Mouse (Mus musculus) heart, embryonic 10.5 days (tissue): Measurements from ENCODE around the gene Psmd1. TPM values are rescaled to one million over a fixed set of nuclear protein-coding genes. Genes with fewer than 3 reads are reported as not detected.

Experiments used
- DNase-seq: peaks from one replicate; pipeline ENCODE4 v3.0.0-alpha.2; 2017; ENCODE audit warnings: low spot score
- H3K27ac ChIP-seq: fragments of 300-500 bp; sonication (generic); 2 replicates; pipeline ENCODE4 v1.5.1; 2016; ENCODE audit warnings: mild to moderate bottlenecking
- H3K27me3 ChIP-seq: fragments of 300-500 bp; sonication (generic); 2 replicates; pipeline ENCODE4 v1.6.1; 2016; ENCODE audit warnings: mild to moderate bottlenecking; ENCODE audit not compliant: poor library complexity, insufficient read depth, severe bottlenecking
- H3K36me3 ChIP-seq: fragments of 300-500 bp; sonication (generic); 2 replicates; pipeline ENCODE4 v1.6.1; 2016; ENCODE audit warnings: mild to moderate bottlenecking, moderate library complexity
- H3K4me1 ChIP-seq: fragments of 300-500 bp; sonication (generic); 2 replicates; pipeline ENCODE4 v1.6.1; 2016; ENCODE audit warnings: mild to moderate bottlenecking
- H3K4me3 ChIP-seq: fragments of 300-500 bp; sonication (generic); 2 replicates; pipeline ENCODE4 v1.5.1; 2016; ENCODE audit warnings: mild to moderate bottlenecking, moderate library complexity
- H3K9me3 ChIP-seq: fragments of 300-500 bp; sonication (generic); 2 replicates; pipeline ENCODE4 v1.6.1; 2016; ENCODE audit warnings: mild to moderate bottlenecking, moderate library complexity
- WGBS: fragments of 180-500 bp; shearing (Covaris S2); methylation state at CpG from one replicate; pipeline ENCODE4 v1.1.7; 2016; 5-methylcytosine and 5-hydroxymethylcytosine counted together
- polyA plus RNA-seq: library from polyadenylated mRNA; unstranded; fragments of >200 nt; fragmentation: Nextera tagmentation; extraction: Ambion mirVana; gene quantifications from 2 replicates; pipeline ENCODE4 v1.2.1, GENCODE M21; 2016

The Psmd1 gene
- polyA plus RNA-seq, 1 experiment from 2014 or later: 198 TPM

GRCm38 (mm10) chr1:86183577-86184263 lies 119.5 kb downstream of the Psmd1 start:
- Histone ChIP-seq H3K4me1 (no peaks in the 10 kb centered on the region), H3K27ac (no peak overlapping the region), H3K4me3 (no peak overlapping the region), H3K36me3 (0 out of 2 replicates have a peak, but pooled peaks cover under 1% of the 10 kb centered on the region), H3K9me3 (no peaks in the 10 kb centered on the region), H3K27me3 (no peaks in the 10 kb centered on the region)
- no peak for DNase-seq
- 74% methylated on average over 4 of the region's 4 CpGs for WGBS

- no peaks in the 10 kb centered on the region for H3K9me3 ChIP-seq
- 84% methylated on average over 7 of the region's 7 CpGs for WGBS
- peaks cover 11% of the 10 kb centered on the region; the same call in 1 of the 2 replicates for H3K36me3 ChIP-seq
- 0 out of 2 replicates have a peak, but pooled peaks cover 6% of the 10 kb centered on the region for H3K4me1 ChIP-seq
- no peak overlapping the region for H3K27ac ChIP-seq
- DNase-seq: no peak
- H3K27me3 ChIP-seq: no peaks in the 10 kb centered on the region
- no peak overlapping the region for H3K4me3 ChIP-seq
Observed at GRCm38 (mm10) chr1:86186762-86187161, 122.6 kb downstream of the Psmd1 start.

- Histone ChIP-seq H3K9me3 (no peaks in the 10 kb centered on the region), H3K27ac (no peak overlapping the region), H3K4me3 (no peak overlapping the region), H3K27me3 (no peaks in the 10 kb centered on the region), H3K4me1 (0 out of 2 replicates have a peak, but pooled peaks cover 6% of the 10 kb centered on the region), H3K36me3 (peaks cover 11% of the 10 kb centered on the region; the same call in 1 of the 2 replicates)
- WGBS: 50% methylated on average over 2 of the region's 2 CpGs
- no peak for DNase-seq
Observed at GRCm38 (mm10) chr1:86187856-86188255, 123.7 kb downstream of the Psmd1 start.

GRCm38 (mm10) chr1:86188271-86188670 lies 124.1 kb downstream of the Psmd1 start:
- no peak for DNase-seq
- no peaks in the 10 kb centered on the region for H3K9me3 ChIP-seq
- H3K27ac ChIP-seq: no peak overlapping the region
- H3K4me1 ChIP-seq: 0 out of 2 replicates have a peak, but pooled peaks cover 6% of the 10 kb centered on the region
- peaks cover 11% of the 10 kb centered on the region; the same call in 1 of the 2 replicates for H3K36me3 ChIP-seq
- WGBS: 86% methylated on average over 2 of the region's 2 CpGs
- no peaks in the 10 kb centered on the region for H3K27me3 ChIP-seq
- H3K4me3 ChIP-seq: no peak overlapping the region

Other genes starting within 250 kb of the Psmd1 start
- gene Itm2c, start 170.1 kb upstream of the Psmd1 start, polyA plus RNA-seq: 193 and 231 TPM in 2 replicates
- not detected in 2 replicates for gene 4933407L21Rik, start 135.9 kb upstream of the Psmd1 start, polyA plus RNA-seq
- 0.04 TPM in 1 of 2 replicates, not detected in the other for gene Gpr55, start 103.4 kb upstream of the Psmd1 start, polyA plus RNA-seq
- gene Spata3, start 47.6 kb upstream of the Psmd1 start, polyA plus RNA-seq: not detected in 2 replicates
- 1.1 and 4.7 TPM in 2 replicates for gene 2810459M11Rik, start 18.5 kb upstream of the Psmd1 start, polyA plus RNA-seq
- gene Htr2b, start 47.6 kb downstream of the Psmd1 start, polyA plus RNA-seq: 0.40 and 0.51 TPM in 2 replicates
- 0.24 TPM in 1 of 2 replicates, not detected in the other for gene Gm21972, start 69.2 kb downstream of the Psmd1 start, polyA plus RNA-seq
- gene Armc9, start 90.4 kb downstream of the Psmd1 start, polyA plus RNA-seq: 17.0 and 21.6 TPM in 2 replicates
- gene B3gnt7, start 238.4 kb downstream of the Psmd1 start, polyA plus RNA-seq: 6.6 and 8.1 TPM in 2 replicates